Mouse (Mus musculus): ENCODE measurements at regions not wholly inside any gene's neighbourhood (a gene's known extent, or its start where the extent isn't known, plus 50 kb on each side); places are given as distances from the start of the nearest gene placed in this dataset.

DNA sequence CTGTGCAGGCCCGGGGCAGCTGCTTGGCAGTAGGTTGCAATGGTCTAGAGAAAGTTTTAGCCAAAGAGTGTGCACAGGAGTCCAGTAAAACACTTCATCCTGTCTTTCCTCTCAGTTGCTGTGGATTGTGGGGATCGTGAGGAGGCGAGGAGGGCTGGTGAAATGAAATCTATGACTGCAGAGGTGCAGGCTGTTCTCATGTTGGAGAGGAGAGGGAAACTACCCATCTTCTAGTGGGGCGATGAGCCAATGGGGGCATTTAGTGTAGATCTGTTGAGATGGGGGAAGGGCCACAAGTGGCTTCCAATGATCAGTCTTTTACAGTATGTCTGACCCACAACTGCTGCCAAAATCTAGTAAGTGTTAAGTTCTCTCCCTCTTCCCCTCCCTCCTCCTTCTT, 203.4 kb downstream of the Rnd3 start:
- TF ChIP-seq CTCF (IDR thresholded peaks at IDR 0.05; ENCODE audit: low read depth) (no peak), EP300 (IDR thresholded peaks at IDR 0.05; ENCODE audit: low read depth) (no peak)
